17 mouse cellular contexts compared by ENCODE assay signal in the genomic region with DNA sequence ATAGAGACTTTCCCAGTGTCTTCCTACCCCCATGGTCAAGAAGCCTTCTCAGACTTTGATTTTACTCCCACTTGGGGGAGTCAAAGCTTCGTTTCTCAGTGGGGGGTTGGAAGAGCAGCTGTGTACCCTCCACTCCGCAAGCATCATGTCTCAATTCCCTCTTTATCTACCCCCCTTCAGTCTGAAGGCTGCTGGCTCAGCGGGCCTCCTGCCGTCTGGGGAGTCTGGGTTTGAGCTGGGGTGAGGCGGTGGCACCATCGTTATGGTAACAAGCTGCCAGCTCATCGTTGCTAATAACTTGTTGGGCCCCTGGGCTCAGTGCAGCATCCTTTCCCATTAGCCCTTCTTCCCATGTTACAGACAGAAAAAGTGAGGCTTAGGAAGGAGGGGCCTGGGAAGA. TPM values are rescaled to one million over a fixed set of nuclear protein-coding genes. Genes with fewer than 3 reads are reported as not detected.
DNase-seq lines count a peak whose midpoint lies in the region; ATAC-seq lines count a peak whose summit lies in the region.
"Had no signal": no experiment of that assay in that cellular context is flagged by ENCODE, and none has a peak within 500 bp of the region (broad histone marks: within the 10 kb centered on the region; RNA-seq: fewer than 3 reads in every experiment).

No protein-coding gene starts in this region.

- H3K9ac ChIP-seq in hindbrain, embryonic 13.5 days: no peak overlapping the region
- H3K9ac ChIP-seq in hindbrain, embryonic 12.5 days: no peak overlapping the region
- H3K9ac ChIP-seq in midbrain, embryonic 15.5 days: no peak overlapping the region
- H3K9ac ChIP-seq in midbrain, embryonic 14.5 days (replicated peaks; ENCODE audit: low read length): no peak overlapping the region
- H3K9ac ChIP-seq in neural tube, embryonic 13.5 days: peak overlapping the region; percentile 6; the same call in 1 of the 2 replicates
- H3K9ac ChIP-seq: embryonic facial prominence, embryonic 12.5 days; liver, embryonic 12.5 days; lung, embryonic 14.5 days had no signal

- 0 out of 2 replicates have a peak, but pooled peaks cover 10% of the 10 kb centered on the region for H3K27me3 ChIP-seq in hindbrain, embryonic 13.5 days
- H3K27me3 ChIP-seq in hindbrain, embryonic 12.5 days: peaks cover 46% of the 10 kb centered on the region
- H3K27me3 ChIP-seq in midbrain, embryonic 15.5 days (replicated peaks): no peaks in the 10 kb centered on the region
- peaks cover 3% of the 10 kb centered on the region; the same call in 1 of the 2 replicates for H3K27me3 ChIP-seq in midbrain, embryonic 14.5 days (ENCODE audit: control insufficient read depth, insufficient read depth, low read length)
- H3K27me3 ChIP-seq in neural tube, embryonic 13.5 days: peaks cover 25% of the 10 kb centered on the region

- H3K27ac ChIP-seq in hindbrain, embryonic 13.5 days: no peak overlapping the region
- no peak overlapping the region for H3K27ac ChIP-seq in hindbrain, embryonic 12.5 days
- no peak overlapping the region for H3K27ac ChIP-seq in midbrain, embryonic 15.5 days
- H3K27ac ChIP-seq in midbrain, embryonic 14.5 days (replicated peaks; ENCODE audit: low read depth, low read length): no peak overlapping the region
- H3K27ac ChIP-seq in neural tube, embryonic 13.5 days (replicated peaks): no peak overlapping the region
- H3K27ac ChIP-seq: embryonic facial prominence, embryonic 12.5 days; liver, embryonic 12.5 days had no signal

- ATAC-seq in hindbrain, embryonic 13.5 days (ENCODE audit: low FRiP score): no peak
- no peak for ATAC-seq in hindbrain, embryonic 12.5 days (ENCODE audit: low FRiP score)
- ATAC-seq in midbrain, embryonic 15.5 days (replicated peaks): no peak
- ATAC-seq in midbrain, embryonic 14.5 days (ENCODE audit: low FRiP score, low TSS enrichment): no peak
- ATAC-seq in neural tube, embryonic 13.5 days (ENCODE audit: low read depth): no peak
- ATAC-seq: CD4-positive, CD25-positive, alpha-beta regulatory T cell, adult 4 months; intestine, postnatal 0 days; liver, embryonic 12.5 days had no signal

- 17% methylated on average over 7 of the region's 7 CpGs for WGBS in hindbrain, embryonic 13.5 days
- WGBS in hindbrain, embryonic 12.5 days: 14% methylated on average over 7 of the region's 7 CpGs
- WGBS in midbrain, embryonic 15.5 days: 15% methylated on average over 7 of the region's 7 CpGs
- WGBS in midbrain, embryonic 14.5 days: 10% methylated on average over 7 of the region's 7 CpGs
- WGBS in neural tube, embryonic 13.5 days: 17% methylated on average over 7 of the region's 7 CpGs

- H3K4me2 ChIP-seq in hindbrain, embryonic 13.5 days: peak overlapping the region; percentile 23; the same call in 1 of the 2 replicates
- no peak overlapping the region for H3K4me2 ChIP-seq in hindbrain, embryonic 12.5 days (replicated peaks)
- 0 out of 2 replicates have a peak overlapping the region, but pooled peaks have one; percentile 29 for H3K4me2 ChIP-seq in midbrain, embryonic 15.5 days
- no peak overlapping the region for H3K4me2 ChIP-seq in midbrain, embryonic 14.5 days (ENCODE audit: low read length)
- no peak overlapping the region; the same call in 1 of the 2 replicates for H3K4me2 ChIP-seq in neural tube, embryonic 13.5 days
- H3K4me2 ChIP-seq: embryonic facial prominence, embryonic 12.5 days; liver, embryonic 12.5 days; lung, embryonic 14.5 days had no signal

- no peaks in the 10 kb centered on the region for H3K36me3 ChIP-seq in hindbrain, embryonic 13.5 days
- H3K36me3 ChIP-seq in hindbrain, embryonic 12.5 days: no peaks in the 10 kb centered on the region
- no peaks in the 10 kb centered on the region for H3K36me3 ChIP-seq in midbrain, embryonic 15.5 days (replicated peaks)
- no peaks in the 10 kb centered on the region for H3K36me3 ChIP-seq in midbrain, embryonic 14.5 days (ENCODE audit: control insufficient read depth, insufficient read depth, low read length)
- no peaks in the 10 kb centered on the region for H3K36me3 ChIP-seq in neural tube, embryonic 13.5 days
- H3K36me3 ChIP-seq: embryonic facial prominence, embryonic 12.5 days; liver, embryonic 12.5 days had no signal

- DNase-seq in cerebellum, adult 11 months: peak; percentile 24
- DNase-seq in cerebellum, postnatal 36 days: no peak
- DNase-seq in midbrain, embryonic 14.5 days: no peak
- no peak for DNase-seq in testis, postnatal 14 days (ENCODE audit: low spot score)
- DNase-seq: heart, adult 11 months; heart, postnatal 4 days; kidney, postnatal 14 days; lung, embryonic 14.5 days; thymus, postnatal 36 days had no signal

- no peak overlapping the region for H3K4me3 ChIP-seq in hindbrain, embryonic 13.5 days
- no peak overlapping the region for H3K4me3 ChIP-seq in hindbrain, embryonic 12.5 days
- no peak overlapping the region for H3K4me3 ChIP-seq in midbrain, embryonic 15.5 days
- H3K4me3 ChIP-seq in midbrain, embryonic 14.5 days (replicated peaks; ENCODE audit: low read depth, low read length): no peak overlapping the region
- H3K4me3 ChIP-seq in neural tube, embryonic 13.5 days: no peak overlapping the region
- H3K4me3 ChIP-seq: embryonic facial prominence, embryonic 12.5 days; liver, embryonic 12.5 days had no signal

- H3K9me3 ChIP-seq in hindbrain, embryonic 13.5 days: no peaks in the 10 kb centered on the region
- H3K9me3 ChIP-seq in hindbrain, embryonic 12.5 days (replicated peaks): no peaks in the 10 kb centered on the region
- H3K9me3 ChIP-seq in midbrain, embryonic 15.5 days: no peaks in the 10 kb centered on the region
- H3K9me3 ChIP-seq in midbrain, embryonic 14.5 days (ENCODE audit: control insufficient read depth, low read length): no peaks in the 10 kb centered on the region
- H3K9me3 ChIP-seq in neural tube, embryonic 13.5 days: no peaks in the 10 kb centered on the region
- H3K9me3 ChIP-seq: embryonic facial prominence, embryonic 12.5 days; liver, embryonic 12.5 days had no signal

- peaks cover 68% of the 10 kb centered on the region for H3K4me1 ChIP-seq in hindbrain, embryonic 13.5 days (replicated peaks)
- H3K4me1 ChIP-seq in hindbrain, embryonic 12.5 days: peaks cover 49% of the 10 kb centered on the region
- H3K4me1 ChIP-seq in midbrain, embryonic 15.5 days: peaks cover 51% of the 10 kb centered on the region
- peaks cover 36% of the 10 kb centered on the region for H3K4me1 ChIP-seq in midbrain, embryonic 14.5 days (ENCODE audit: control insufficient read depth, insufficient read depth, low read length)
- peaks cover 74% of the 10 kb centered on the region for H3K4me1 ChIP-seq in neural tube, embryonic 13.5 days (replicated peaks)

RNA-seq across cellular contexts. Expression of gene Dlgap3, which starts 3.1 kb away (rescaled TPM):
- polyA plus RNA-seq in hindbrain, embryonic 13.5 days (2015; fragmentation: Nextera tagmentation; extraction: Ambion mirVana): 13.1 and 13.4 TPM in 2 replicates
- 12.5 and 13.3 TPM in 2 replicates for polyA plus RNA-seq in hindbrain, embryonic 12.5 days (2016; fragmentation: Nextera tagmentation; extraction: Ambion mirVana)
- 23.0 and 24.7 TPM in 2 replicates for polyA plus RNA-seq in midbrain, embryonic 15.5 days (2015; fragmentation: Nextera tagmentation; extraction: Ambion mirVana)
- 22.3 and 25.5 TPM in 2 replicates for polyA plus RNA-seq in midbrain, embryonic 14.5 days (2014; fragmentation: Nextera tagmentation; extraction: Ambion mirVana)
- 12.3 and 13.4 TPM in 2 replicates for polyA plus RNA-seq in neural tube, embryonic 13.5 days (2015; fragmentation: Nextera tagmentation; extraction: Ambion mirVana)
- polyA plus RNA-seq: CD4-positive, CD25-positive, alpha-beta regulatory T cell, adult 4 months had no signal

RNA-seq across cellular contexts. Expression of gene Tmem35b, which starts 48.6 kb away (rescaled TPM):
- polyA plus RNA-seq in hindbrain, embryonic 13.5 days (2015; fragmentation: Nextera tagmentation; extraction: Ambion mirVana): 20.5 and 21.5 TPM in 2 replicates
- 19.8 and 20.0 TPM in 2 replicates for polyA plus RNA-seq in hindbrain, embryonic 12.5 days (2016; fragmentation: Nextera tagmentation; extraction: Ambion mirVana)
- 17.2 and 18.3 TPM in 2 replicates for polyA plus RNA-seq in midbrain, embryonic 15.5 days (2015; fragmentation: Nextera tagmentation; extraction: Ambion mirVana)
- polyA plus RNA-seq in midbrain, embryonic 14.5 days (2014; fragmentation: Nextera tagmentation; extraction: Ambion mirVana): 15.7 and 17.6 TPM in 2 replicates
- 18.6 and 18.8 TPM in 2 replicates for polyA plus RNA-seq in neural tube, embryonic 13.5 days (2015; fragmentation: Nextera tagmentation; extraction: Ambion mirVana)

Comparison
In these comparisons a context has a peak if more than half of its experiments do, and no peak if none do; other contexts are left out.
1. H3K4me2 ChIP-seq: peak in hindbrain, embryonic 13.5 days (single experiment) and midbrain, embryonic 15.5 days (single experiment); none in hindbrain, embryonic 12.5 days (single experiment), midbrain, embryonic 14.5 days (single experiment) and neural tube, embryonic 13.5 days (single experiment).